Mouse (Mus musculus) ovary, postnatal 10 days (tissue): ENCODE data around the gene Kcnh5.

Experiments
- DNase-seq: peaks from one replicate; pipeline ENCODE4 v3.0.0; 2022; ENCODE audit warnings: low spot score

The Kcnh5 gene

GRCm38 (mm10) chr12:75176691-75177645, at the start of gene Kcnh5:
Gene Kcnh5 (minus strand): TSS chr12:75177332.
- no peak for DNase-seq

GRCm38 (mm10) chr12:75223966-75224365, 46.8 kb upstream of the Kcnh5 start:
- no peak for DNase-seq

DNA sequence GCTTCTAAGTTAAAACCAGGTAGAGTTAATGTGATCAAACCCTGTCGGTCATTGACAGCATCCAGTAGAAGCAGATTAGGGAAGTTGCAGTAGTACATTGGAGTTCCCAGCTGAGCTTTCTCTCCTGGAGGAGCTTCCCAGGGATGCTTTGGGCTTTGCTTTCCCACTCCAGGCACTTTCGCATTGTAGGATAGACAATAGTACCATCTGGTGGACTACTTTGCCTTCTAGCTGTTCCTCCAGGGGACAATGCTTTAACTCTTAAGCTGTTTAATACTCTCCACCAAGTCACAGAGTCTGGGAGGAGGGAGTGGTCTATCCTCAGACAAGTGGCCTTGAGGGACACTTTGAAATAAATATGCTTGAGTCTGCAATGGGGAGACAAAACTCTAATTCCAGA, 12.3 kb upstream of the Kcnh5 start:
- DNase-seq, result no peak

GRCm38 (mm10) chr12:75182646-75183045, 5.5 kb upstream of the Kcnh5 start:
- DNase-seq, result no peak

- no peak for DNase-seq
These were observed 2.4 kb upstream of the Kcnh5 start for GRCm38 (mm10) chr12:75179491-75179890.

- DNase-seq, result no peak
These were observed 506 bp upstream of the Kcnh5 start for GRCm38 (mm10) chr12:75177646-75178030.

- no peak for DNase-seq
These were observed 1.1 kb downstream of the Kcnh5 start for GRCm38 (mm10) chr12:75175931-75176565.

DNA sequence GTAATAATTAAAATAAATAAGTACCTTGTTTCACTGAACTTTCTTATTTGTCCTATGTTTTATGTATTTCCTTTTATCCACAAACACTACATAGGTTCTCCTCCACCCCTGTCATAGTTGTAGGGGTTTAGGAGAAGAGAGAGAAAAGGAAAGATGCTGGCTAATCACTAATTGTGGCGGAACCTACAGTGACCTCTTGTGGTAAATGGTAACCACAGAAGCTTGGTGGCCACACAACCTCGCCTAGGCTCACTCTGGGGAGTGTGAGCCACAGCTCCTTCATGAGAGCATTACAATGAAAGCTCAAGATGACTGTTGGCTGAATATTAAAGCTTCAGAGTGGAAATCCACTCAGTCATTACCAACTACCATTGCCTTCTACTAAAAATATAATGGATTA, 6.2 kb downstream of the Kcnh5 start:
- no peak for DNase-seq

DNA sequence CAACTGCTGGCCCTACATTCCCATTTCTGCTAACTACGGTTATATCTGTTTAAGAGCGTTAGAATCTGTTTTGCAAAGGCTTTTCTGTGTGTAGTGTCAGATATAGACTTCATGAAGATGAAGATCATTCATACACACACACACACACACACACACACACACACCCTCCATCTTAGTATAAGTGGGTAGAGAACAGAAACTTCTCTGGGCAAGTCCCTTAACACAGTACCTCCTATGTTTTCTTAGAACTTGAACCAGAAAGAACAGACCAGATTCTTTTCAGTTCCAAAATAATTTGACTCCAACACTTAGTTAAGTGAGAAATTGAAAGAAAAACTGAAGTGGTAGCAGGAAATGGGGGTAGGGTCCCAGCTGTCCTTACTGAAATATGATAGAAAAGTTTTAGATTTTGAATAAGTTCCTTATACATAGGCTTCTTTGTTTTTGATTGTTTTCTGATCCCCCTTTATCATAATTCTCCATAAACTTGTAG, 24.0 kb downstream of the Kcnh5 start:
- DNase-seq, result no peak

DNA sequence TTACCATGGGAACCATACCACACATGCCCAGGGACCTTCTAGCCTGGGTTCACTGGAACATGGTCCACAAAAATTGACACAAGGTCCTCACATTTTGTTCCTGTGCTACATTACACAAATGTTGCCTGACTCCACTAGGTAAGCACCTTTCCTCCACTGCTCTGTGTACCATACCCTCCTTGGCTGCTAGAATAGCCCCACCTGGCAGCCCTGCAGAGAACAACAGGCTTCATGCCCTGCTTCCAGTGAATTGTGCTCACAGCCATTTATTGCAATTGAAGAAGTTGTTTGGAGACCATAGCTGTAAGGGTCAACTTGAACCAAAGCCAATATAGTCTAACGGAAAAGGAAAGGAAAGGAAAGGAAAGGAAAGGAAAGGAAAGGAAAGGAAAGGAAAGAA, 37.3 kb downstream of the Kcnh5 start:
- DNase-seq, result no peak

DNA sequence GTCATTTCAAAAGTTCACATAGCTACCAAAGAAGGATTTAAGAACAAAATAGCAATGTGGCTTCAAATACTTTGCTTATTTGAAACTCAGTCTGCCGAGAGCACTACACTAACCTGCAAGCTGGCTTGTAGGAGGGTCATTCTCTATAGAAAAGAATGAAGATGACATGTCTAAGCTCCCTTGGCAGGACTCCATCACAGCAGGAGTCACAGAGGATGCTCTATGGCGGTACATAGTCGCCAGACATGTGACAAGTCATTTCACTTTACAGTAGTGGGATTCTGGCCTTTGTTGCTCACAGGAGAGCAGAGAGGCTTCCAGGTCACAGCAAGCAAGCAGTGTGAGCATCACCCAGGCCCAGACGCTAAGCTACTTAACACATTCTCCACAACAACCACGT, 85.2 kb downstream of the Kcnh5 start:
- no peak for DNase-seq

- no peak for DNase-seq
These were observed 86.2 kb downstream of the Kcnh5 start for GRCm38 (mm10) chr12:75090957-75091356.

DNA sequence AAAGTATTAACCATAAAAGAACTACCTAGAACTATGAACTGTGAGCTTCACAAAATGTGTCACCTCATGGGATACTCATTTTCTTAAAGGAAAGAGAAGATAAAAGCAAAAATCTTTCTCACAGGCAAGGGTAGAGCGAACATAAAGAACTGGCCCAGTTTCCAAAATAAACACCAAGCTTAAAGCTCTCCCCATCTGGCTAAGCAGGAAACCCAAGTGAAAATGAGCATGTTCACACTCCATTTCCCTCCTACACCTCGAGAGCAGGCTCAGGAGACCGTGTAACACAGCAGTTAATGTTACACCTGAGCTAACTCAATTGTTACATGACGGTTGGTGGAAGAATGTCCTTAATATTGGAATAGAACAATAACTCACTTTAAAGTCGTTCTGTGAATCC, 100.0 kb downstream of the Kcnh5 start:
- no peak for DNase-seq

DNA sequence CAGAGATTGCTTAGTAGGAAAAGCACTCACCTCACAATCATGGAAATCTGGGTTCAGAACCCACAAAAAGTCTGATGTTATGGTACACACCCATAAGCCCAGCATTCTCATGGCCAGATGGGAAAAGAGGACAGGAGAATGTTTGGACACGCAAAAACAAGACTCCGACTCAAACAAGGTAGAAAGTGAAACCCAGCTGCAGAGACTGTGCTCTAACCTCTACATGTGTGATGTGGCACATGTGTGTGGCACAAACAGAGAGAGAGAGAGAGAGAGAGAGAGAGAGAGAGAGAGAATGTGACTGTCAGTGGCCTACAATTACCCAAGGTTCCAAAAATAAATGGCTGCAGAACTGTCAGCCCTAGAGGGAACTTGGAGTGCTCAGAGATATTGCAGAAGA, 106.1 kb downstream of the Kcnh5 start:
- no peak for DNase-seq

DNA sequence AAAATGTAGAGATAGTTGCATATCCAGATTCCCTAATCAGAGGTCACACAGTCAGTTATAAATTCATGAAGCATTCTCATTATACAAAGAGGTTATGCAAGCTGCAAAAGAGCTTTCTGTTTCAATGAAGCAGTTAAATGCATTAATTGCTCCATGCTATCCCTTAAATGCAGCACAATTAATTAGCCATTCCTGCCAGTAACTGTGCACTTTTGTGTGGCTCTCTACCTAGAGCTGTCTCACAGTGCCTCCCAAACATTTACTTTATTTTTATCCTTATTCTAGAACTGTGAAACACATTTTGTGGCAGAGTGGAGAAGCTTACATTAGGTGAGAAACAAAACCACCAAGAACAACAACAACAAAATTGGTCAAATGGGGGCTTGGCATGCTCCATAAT, 114.6 kb downstream of the Kcnh5 start:
- DNase-seq, result no peak

DNA sequence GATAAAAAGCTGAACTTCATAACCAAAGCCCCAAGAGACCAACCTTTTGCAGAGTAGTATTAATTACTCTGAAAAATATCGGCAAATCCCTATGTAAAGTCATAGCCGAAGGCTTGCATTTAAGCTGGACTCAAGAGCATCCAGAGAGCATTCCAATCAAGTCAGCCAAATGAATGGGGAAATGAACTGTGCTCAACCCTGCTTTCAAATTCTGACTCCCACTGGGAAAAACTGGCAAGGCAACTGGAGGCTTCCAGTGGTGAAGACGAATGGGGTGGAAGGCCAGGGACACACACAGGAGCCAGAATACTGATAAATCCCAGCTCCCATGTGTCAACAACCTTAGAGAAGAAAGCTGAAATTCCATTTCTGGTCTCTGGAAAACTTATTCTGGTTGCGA, 115.4 kb downstream of the Kcnh5 start:
- no peak for DNase-seq

- DNase-seq, result no peak
These were observed 123.4 kb downstream of the Kcnh5 start for GRCm38 (mm10) chr12:75053731-75054130.

- no peak for DNase-seq
These were observed 140.4 kb downstream of the Kcnh5 start for GRCm38 (mm10) chr12:75036694-75037093.

DNA sequence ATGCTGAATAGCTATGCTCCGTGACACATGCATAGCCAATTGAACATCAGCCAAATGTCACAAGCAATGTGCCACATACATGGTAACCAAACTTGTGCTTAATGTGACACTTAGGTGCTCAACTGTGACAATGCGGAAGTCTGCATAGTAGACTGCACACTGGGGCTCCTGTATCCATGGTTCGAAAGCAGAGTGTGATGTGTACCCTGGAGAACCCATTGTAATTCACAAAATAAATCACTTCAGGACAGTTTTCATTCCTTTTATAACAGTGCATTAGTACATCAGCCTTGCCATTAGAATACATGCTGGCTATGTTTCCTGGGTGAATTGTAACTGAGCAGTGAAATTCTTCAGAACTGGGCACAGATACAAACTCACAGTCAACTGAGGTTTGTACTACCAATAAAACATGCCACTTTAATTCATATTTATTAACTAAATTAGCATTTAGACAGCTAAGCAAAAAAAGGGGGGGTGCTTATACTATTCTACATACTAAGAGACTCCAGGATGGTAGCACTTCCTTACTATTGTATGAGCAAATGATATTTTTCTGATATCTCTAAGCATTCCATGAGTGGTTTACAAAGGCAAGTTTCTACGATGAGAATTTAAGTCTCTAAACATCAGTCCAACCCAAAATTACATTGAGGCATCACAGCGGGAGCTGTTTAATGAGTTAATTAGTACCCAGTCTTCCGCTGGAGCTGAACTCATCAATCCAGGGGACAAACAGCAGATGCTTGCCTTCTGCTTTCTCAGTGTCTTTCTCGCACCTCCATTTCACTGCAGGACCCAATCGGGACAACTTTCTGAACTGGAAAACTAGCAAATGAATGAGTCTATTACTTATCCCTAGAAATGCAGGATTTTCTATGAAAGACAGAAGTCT, 144.9 kb downstream of the Kcnh5 start:
- no peak for DNase-seq

GRCm38 (mm10) chr12:74971187-74971586, 205.9 kb downstream of the Kcnh5 start:
- DNase-seq, result no peak

GRCm38 (mm10) chr12:74969420-74969819, 207.7 kb downstream of the Kcnh5 start:
- no peak for DNase-seq

- DNase-seq, result no peak
These were observed 210.9 kb downstream of the Kcnh5 start for GRCm38 (mm10) chr12:74966266-74966665.
